In the genomic region with DNA sequence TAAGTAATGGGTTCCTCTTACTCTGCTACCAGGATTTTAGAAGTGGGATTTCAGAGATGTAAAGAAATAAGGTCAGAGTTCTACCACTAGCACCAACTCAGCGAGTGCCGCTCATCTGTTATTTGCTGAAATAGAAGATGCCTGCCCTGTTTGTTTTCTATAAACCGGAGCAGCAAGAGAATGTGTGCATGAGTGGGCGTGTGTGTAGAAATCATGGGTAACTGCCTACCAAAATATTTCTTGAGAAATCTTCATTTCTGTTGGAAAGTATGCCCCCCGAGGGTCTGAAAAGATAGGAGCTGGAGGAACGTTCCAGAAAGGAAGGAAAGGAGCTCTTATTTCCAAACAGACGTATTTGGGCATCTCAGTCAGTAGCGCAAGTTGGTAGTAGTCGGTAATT, we compare ENCODE assay signal across 9 mouse cellular contexts. TPM values are rescaled to one million over a fixed set of nuclear protein-coding genes. Genes with fewer than 3 reads are reported as not detected.
DNase-seq lines count a peak whose midpoint lies in the region; ATAC-seq and TF ChIP-seq lines count a peak whose summit lies in the region.
"Had no signal": no experiment of that assay in that cellular context is flagged by ENCODE, and none has a peak within 500 bp of the region (broad histone marks: within the 10 kb centered on the region; RNA-seq: fewer than 3 reads in every experiment).

No protein-coding gene starts in this region.

- TF ChIP-seq EP300 in stomach, postnatal 0 days (optimal IDR thresholded peaks at IDR 0.05), result no peak

- no peak for ATAC-seq in heart, embryonic 11.5 days (replicated peaks; ENCODE audit: insufficient number of reproducible peaks, low FRiP score, low TSS enrichment)
- ATAC-seq in limb, embryonic 15.5 days (ENCODE audit: insufficient number of reproducible peaks, low FRiP score, low TSS enrichment, low read depth), result no peak
- no peak for ATAC-seq in stomach, postnatal 0 days (ENCODE audit: low FRiP score, low TSS enrichment)

- H3K4me1 ChIP-seq in heart, embryonic 11.5 days (ENCODE audit: control insufficient read depth, insufficient read depth, low read length), result peaks cover 37% of the 10 kb centered on the region
- H3K4me1 ChIP-seq in testis, adult 2 months (ENCODE audit: control insufficient read depth, insufficient read depth, low read length), result no peaks in the 10 kb centered on the region
- peaks cover 32% of the 10 kb centered on the region for H3K4me1 ChIP-seq in limb, embryonic 15.5 days
- H3K4me1 ChIP-seq in stomach, postnatal 0 days (replicated peaks; ENCODE audit: control insufficient read depth, insufficient read depth), result peaks cover 2% of the 10 kb centered on the region; the same call in 1 of the 2 replicates

- H3K4me3 ChIP-seq in heart, embryonic 11.5 days (ENCODE audit: low read depth, low read length), result peak overlapping the region; percentile 63
- peak overlapping the region; percentile 9 for H3K4me3 ChIP-seq in testis, adult 2 months (ENCODE audit: control insufficient read depth, low read depth, low read length)
- H3K4me3 ChIP-seq in limb, embryonic 15.5 days, result peak overlapping the region; percentile 50
- peak overlapping the region; percentile 43 for H3K4me3 ChIP-seq in stomach, postnatal 0 days (ENCODE audit: low read depth, low read length)

- H3K4me2 ChIP-seq in heart, embryonic 11.5 days, result peak overlapping the region; percentile 64
- peak overlapping the region; percentile 49 for H3K4me2 ChIP-seq in limb, embryonic 15.5 days
- peak overlapping the region; percentile 48 for H3K4me2 ChIP-seq in stomach, postnatal 0 days (replicated peaks; ENCODE audit: low read depth)

- no peaks in the 10 kb centered on the region for H3K36me3 ChIP-seq in heart, embryonic 11.5 days (ENCODE audit: control insufficient read depth, insufficient read depth, low read length)
- no peaks in the 10 kb centered on the region for H3K36me3 ChIP-seq in testis, adult 2 months (ENCODE audit: control insufficient read depth, insufficient read depth, low read length)
- no peaks in the 10 kb centered on the region for H3K36me3 ChIP-seq in limb, embryonic 15.5 days
- no peaks in the 10 kb centered on the region for H3K36me3 ChIP-seq in stomach, postnatal 0 days (ENCODE audit: control insufficient read depth, insufficient read depth, low read length)

- no peak for DNase-seq in heart, postnatal 10 days
- no peak for DNase-seq in testis, postnatal 14 days (ENCODE audit: low spot score)
- DNase-seq in stomach, postnatal 0 days (ENCODE audit: low spot score), result no peak
- no peak for DNase-seq in cerebellum, adult 9-10 months
- no peak for DNase-seq in spleen, adult 18-20 months

- peak overlapping the region; percentile 92 for H3K27ac ChIP-seq in heart, embryonic 11.5 days (ENCODE audit: low read depth, low read length)
- H3K27ac ChIP-seq in testis, adult 2 months (ENCODE audit: control insufficient read depth, insufficient read depth, low read depth, low read length), result peak overlapping the region; percentile 23
- peak overlapping the region; percentile 83 for H3K27ac ChIP-seq in limb, embryonic 15.5 days
- H3K27ac ChIP-seq in stomach, postnatal 0 days (replicated peaks), result peak overlapping the region; percentile 90

- peak overlapping the region; percentile 81 for H3K9ac ChIP-seq in heart, embryonic 11.5 days (ENCODE audit: low read depth, low read length)
- peak overlapping the region; percentile 33; the same call in 1 of the 2 replicates for H3K9ac ChIP-seq in limb, embryonic 15.5 days
- H3K9ac ChIP-seq in stomach, postnatal 0 days (ENCODE audit: low read length), result peak overlapping the region; percentile 54

- intact Hi-C loops in heart, postnatal 10 days (cut with DNase I), result loop anchor here (2.0 to 5.0 kb wide), 5 partner anchors 40 to 278 kb away; a partner anchor contains a TSS

- no peak for TF ChIP-seq CTCF in testis, adult 2 months (IDR thresholded peaks at IDR 0.05; ENCODE audit: control insufficient read depth, insufficient read depth, insufficient replicate concordance, low read depth, low read length)
- TF ChIP-seq CTCF in stomach, postnatal 0 days (IDR thresholded peaks at IDR 0.05; ENCODE audit: low read depth), result no peak

- no peaks in the 10 kb centered on the region for H3K9me3 ChIP-seq in heart, embryonic 11.5 days (replicated peaks; ENCODE audit: control insufficient read depth, low read length)
- H3K9me3 ChIP-seq in limb, embryonic 15.5 days, result no peaks in the 10 kb centered on the region
- H3K9me3 ChIP-seq in stomach, postnatal 0 days (ENCODE audit: control insufficient read depth, low read length), result no peaks in the 10 kb centered on the region

- no peak for TF ChIP-seq POLR2A in testis, adult 2 months (IDR thresholded peaks at IDR 0.05; ENCODE audit: control insufficient read depth, low read depth, low read length)

- no peaks in the 10 kb centered on the region for H3K27me3 ChIP-seq in heart, embryonic 11.5 days (ENCODE audit: control insufficient read depth, insufficient read depth, low read length)
- H3K27me3 ChIP-seq in testis, adult 2 months (ENCODE audit: control insufficient read depth, insufficient read depth, low read length), result no peaks in the 10 kb centered on the region
- no peaks in the 10 kb centered on the region for H3K27me3 ChIP-seq in limb, embryonic 15.5 days
- H3K27me3 ChIP-seq in stomach, postnatal 0 days (ENCODE audit: control insufficient read depth, insufficient read depth, low read length), result no peaks in the 10 kb centered on the region
- H3K27me3 ChIP-seq: CH12.LX had no signal

- 39% methylated on average over 9 of the region's 9 CpGs for WGBS in heart, embryonic 11.5 days (ENCODE audit: insufficient replicate concordance)
- WGBS in limb, embryonic 15.5 days, result 16% methylated on average over 9 of the region's 9 CpGs
- WGBS in stomach, postnatal 0 days, result 19% methylated on average over 9 of the region's 9 CpGs

RNA-seq across cellular contexts. Expression of a gene that starts 0.9 kb away (rescaled TPM):
- polyA plus RNA-seq in heart, embryonic 11.5 days (2014; fragmentation: Nextera tagmentation; extraction: Ambion mirVana), result 144 and 167 TPM in 2 replicates
- 10 to 100 TPM; 88.0 to 92.1 TPM for total RNA-seq in heart, postnatal 10 days (2021)
- 5.0 and 5.9 TPM in 2 replicates for polyA plus RNA-seq in testis, adult 2 months (2012; rRNA removed)
- 272 and 288 TPM in 2 replicates for polyA plus RNA-seq in limb, embryonic 15.5 days (2015; fragmentation: Nextera tagmentation; extraction: Ambion mirVana)
- polyA plus RNA-seq in stomach, postnatal 0 days (2015; fragmentation: Nextera tagmentation; extraction: Ambion mirVana), result 199 and 301 TPM in 2 replicates

Comparison
In these comparisons a context has a peak if more than half of its experiments do, and no peak if none do; other contexts are left out.
1. H3K27ac ChIP-seq: peak in every context shown above with its lines; median percentile 92 in heart, embryonic 11.5 days; 90 in stomach, postnatal 0 days; 83 in limb, embryonic 15.5 days; 23 in testis, adult 2 months.
2. H3K4me3 ChIP-seq: peak in every context shown above with its lines; median percentile 63 in heart, embryonic 11.5 days; 50 in limb, embryonic 15.5 days; 43 in stomach, postnatal 0 days; 9 in testis, adult 2 months.
3. RNA of a gene that starts 0.9 kb away (polyA plus RNA-seq): 199 to 301 TPM in stomach, postnatal 0 days, 272 to 288 TPM in limb, embryonic 15.5 days and 144 to 167 TPM in heart, embryonic 11.5 days; 5.0 to 5.9 TPM in testis, adult 2 months; every median in the first group is over 10 times any median in the second.
4. Peak in every context shown above with its lines, with median percentiles within 50 percentile points of each other: H3K4me2 ChIP-seq and H3K9ac ChIP-seq.